Mouse (Mus musculus): Measurements from ENCODE around the gene Tmem131. TPM values are rescaled to one million over a fixed set of nuclear protein-coding genes. Genes with fewer than 3 reads are reported as not detected.

Tmem131 gene
- total RNA-seq (2021) = 10 to 100 TPM; 53.4 to 55.8 TPM

DNA sequence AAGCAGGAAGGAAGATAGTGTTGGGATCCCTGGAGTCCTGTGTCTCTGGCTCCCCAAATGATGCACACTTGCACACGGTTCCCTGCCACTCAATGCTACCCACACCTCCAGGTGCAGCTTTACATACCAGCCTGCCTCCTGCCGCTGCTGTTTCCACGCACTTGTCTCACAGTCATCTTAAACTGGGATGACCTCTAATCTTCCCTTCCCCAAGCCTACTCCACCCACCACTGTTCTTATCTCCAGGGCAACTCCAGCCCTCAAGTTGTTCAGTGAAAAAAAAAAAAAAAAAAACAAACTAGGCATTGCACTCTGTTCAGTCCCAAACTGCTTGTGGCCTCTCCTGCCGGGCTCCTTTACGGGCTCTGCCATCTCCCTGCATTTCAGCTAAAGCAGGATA lies at the start of gene Tmem131:
TSS of gene Tmem131 (minus strand) at position 14 of the 400 bp plus-strand sequence.
- intact Hi-C loops (cut with DNase I) = no loop called here
- DNase-seq (ENCODE audit: low spot score in 2 of 2) = no peak

DNA sequence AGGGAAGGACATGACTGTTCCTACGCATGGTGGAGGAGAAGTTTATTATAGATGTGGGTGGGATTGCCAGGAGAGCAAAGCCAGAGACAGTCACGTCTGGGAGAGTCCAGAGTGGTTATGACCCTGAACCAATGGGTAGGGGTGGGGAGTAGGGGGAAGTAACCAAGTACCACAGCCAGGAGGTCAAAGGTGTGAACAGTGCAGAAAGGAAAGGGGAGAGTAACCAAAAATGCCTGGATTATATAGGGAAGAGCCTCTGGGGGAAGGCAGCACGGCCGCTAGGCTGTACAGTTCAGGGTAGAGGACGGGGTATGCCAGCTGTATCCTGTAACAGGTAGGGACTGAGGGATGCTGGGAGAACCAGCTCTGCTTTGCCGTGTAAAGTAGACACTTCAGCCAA lies 45.1 kb upstream of the Tmem131 start:
- DNase-seq (ENCODE audit: low spot score in 2 of 2) = no peak
- intact Hi-C loops (cut with DNase I) = no loop called here

DNA sequence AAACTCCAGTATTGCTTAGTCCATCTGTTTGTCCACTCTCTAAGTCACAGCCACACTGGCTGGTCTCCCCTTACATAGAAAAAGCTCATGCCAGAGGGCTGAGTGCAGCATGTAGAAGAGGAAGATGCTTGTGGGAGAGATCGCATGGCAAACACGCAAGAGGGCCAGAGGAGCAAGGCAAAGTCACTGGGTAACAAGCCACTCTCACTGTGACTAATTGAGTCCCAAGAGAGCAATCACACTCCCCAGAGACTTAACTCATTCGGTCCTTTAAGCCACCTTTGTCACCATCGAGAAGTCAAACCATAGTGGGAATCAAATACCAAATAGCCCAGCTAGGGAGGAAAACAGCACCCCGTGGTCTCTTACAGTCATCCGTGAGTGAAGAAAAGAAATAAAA lies 44.7 kb upstream of the Tmem131 start:
- no peak for DNase-seq (ENCODE audit: low spot score in 2 of 2)
- intact Hi-C loops (cut with DNase I) = no loop called here

DNA sequence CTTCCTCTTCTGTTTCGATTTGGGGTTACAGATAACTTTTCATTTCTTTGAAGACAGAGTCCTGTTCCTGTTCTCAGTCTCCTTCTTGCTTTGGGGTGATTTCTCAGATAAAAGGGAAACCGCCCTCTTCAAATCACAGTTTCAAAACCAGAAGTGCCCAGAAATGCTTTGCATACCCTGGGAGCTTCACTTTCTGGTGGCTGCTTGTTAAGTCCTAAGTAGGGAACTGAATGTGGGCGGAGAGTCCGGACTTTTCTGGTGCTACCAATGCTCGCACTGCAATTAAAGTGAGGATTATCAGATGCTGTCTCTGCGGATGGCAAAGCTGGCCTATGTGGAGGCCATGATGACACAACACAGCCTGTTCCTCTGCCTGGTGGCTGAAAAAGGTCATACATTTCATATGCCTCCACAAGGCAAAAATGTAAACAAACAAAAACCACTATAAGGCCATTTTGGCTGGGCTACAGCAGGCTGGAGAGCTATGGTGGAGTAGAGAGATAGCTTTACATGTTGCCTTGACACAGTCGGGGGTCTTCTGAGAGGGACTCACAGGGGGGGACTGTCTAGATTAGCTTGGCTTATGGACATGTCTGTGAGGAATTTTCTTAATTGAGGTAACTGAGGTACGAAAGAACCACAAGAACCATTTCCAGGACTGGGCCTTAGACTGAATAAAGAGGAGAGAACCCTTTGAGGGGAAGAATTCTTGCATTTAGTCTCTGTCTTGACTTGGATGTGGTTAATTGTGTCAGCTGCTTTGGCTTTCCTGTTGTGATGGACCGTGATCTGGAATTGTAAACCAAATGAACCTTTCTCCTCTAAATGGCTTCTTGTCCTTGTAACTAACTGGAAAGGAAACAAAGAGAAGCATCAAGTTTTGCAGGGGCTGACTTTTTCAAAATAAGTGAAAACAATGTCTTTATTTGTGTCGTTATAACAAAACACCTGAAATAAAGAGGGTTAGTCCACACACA lies 44.0 kb upstream of the Tmem131 start:
- intact Hi-C loops (cut with DNase I) = no loop called here
- DNase-seq (ENCODE audit: low spot score in 2 of 2) = peak in 1 of 2 experiments; percentile 24

DNA sequence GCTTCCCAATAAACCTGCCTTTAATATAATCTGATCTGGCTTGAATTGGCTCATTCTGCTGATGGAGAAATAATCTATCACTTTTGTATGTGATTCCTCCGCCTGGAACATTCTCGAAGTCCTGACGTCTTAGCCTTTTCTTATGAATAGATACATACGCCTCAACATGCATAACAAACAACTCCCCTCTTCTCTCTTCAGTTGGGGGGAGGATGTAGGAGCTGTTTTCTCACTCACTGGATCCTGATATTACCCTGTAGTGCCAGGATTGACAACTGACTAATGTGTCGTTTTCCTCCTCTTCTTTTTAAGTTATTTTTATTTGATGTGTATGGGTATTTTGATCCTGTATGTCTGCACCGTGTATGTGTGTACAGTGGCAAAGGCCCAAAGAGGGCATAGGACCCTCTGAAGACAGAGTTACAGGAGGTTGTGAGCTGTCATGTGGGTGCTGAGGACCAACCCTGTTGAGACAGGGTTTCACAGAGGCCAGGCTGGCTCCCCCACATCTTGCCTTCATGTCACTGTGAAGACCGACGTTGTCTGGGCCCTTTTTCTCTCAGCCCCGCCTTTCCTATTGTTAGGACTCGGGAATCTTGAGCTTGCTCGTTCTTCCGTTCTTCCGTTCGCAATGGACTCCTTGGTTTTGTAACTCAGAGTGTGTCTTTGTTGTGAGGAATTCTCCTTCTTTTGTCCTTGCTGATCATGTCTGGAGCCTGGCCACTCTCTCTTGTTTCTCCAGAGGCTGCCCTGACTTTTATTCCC lies 43.1 kb upstream of the Tmem131 start:
- intact Hi-C loops (cut with DNase I) = no loop called here
- no peak for DNase-seq (ENCODE audit: low spot score in 2 of 2)

DNA sequence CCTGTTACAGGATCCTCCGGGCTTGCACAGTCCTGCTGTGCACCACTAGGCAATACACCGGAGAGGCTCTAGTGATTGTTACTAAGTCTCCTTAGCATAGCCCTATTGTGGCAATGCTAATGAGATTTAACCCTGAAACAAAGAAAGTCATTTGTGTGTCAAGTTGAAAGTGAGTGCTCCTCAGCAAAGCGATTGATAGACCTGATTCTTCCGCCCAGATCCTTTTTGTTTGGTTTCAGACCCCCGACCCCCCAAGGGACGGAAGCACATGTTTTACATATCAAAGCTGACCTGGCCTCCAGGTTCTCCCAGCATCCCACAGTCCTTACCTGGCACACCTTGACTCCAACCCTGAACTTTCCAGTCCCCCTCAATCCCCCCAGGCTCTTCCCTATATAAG lies 42.4 kb upstream of the Tmem131 start:
- no peak for DNase-seq (ENCODE audit: low spot score in 2 of 2)
- intact Hi-C loops (cut with DNase I) = no loop called here

DNA sequence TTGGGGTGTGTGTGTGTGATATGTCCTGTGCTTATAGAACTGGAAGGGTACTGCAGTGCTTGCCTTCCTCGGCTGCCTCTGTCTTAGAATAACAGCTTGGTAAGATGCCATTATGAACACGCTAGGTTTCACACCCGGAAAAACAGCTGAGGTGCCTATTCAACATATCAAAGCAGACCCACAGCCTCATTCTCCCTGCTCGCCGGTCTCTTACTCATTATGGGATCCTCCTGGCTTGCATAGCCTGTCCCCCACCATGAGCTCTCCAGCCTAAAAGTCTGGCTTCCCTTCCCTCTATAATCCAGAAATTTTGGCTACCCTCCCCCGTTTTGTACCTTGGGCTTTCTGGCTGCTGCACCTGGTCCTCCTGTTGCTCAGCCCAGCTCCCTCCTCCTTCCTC lies 40.9 kb upstream of the Tmem131 start:
- intact Hi-C loops (cut with DNase I) = no loop called here

DNA sequence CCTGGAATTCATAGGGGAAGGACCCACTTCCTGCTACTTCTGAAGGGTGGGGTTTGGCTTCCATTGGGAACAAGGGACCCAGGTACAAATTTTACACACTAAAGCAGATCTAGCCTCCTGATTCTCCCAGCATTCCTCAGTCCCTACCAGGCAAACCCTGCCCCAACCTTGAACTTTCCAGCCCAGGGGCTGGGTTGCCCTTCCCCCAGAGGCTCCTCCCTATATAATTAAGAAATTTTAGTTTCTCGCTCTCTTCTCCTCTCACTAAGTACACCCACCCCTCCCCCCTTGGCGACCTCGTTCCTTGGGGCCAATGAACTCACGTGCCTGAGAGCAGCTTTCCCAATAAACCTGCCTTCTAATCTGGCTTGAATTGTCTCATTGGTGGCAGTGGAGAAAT lies 40.3 kb upstream of the Tmem131 start:
- intact Hi-C loops (cut with DNase I) = no loop called here
- no peak for DNase-seq (ENCODE audit: low spot score in 2 of 2)

More for the DNA sequence above, 40.9 kb upstream of the Tmem131 start:
- DNase-seq (ENCODE audit: low spot score in 2 of 2) = no peak

DNA sequence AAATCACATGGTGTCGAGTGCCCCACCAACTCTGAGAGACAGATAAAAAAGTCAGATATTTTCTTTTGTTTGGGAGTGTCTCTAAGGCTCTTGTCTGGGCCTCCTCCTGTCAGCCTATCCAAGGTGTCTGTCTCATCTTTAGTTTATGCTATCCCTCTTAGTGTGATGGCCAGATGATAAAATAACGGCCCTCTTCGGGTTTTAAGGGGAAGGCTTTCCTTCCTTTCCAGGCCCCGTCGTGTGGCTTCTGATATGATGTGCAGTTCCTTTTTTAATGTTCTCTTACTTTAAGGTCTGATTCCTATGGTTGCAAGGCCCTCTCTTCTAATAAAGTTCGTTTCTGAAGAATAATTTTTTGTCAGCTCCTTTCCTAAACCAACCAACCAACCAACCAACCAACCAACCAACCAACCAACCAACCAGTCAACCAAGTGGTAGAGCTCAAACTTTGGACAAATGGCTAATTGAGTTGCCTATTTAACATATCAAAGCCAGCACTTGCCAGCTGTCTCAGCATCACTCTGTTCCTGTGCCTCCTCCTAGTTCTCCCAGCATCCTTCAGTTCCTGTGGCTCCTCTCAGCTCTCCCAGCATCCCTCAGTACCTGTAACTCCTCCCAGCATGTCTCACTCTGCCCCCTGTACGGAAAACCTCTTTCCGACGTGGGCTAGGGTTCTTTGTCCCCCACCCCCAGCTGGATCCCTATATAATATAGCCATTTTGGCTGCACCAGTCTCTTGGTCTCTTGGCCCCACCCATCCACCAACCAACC lies 38.9 kb upstream of the Tmem131 start:
- no peak for DNase-seq (ENCODE audit: low spot score in 2 of 2)
- intact Hi-C loops (cut with DNase I) = no loop called here

DNA sequence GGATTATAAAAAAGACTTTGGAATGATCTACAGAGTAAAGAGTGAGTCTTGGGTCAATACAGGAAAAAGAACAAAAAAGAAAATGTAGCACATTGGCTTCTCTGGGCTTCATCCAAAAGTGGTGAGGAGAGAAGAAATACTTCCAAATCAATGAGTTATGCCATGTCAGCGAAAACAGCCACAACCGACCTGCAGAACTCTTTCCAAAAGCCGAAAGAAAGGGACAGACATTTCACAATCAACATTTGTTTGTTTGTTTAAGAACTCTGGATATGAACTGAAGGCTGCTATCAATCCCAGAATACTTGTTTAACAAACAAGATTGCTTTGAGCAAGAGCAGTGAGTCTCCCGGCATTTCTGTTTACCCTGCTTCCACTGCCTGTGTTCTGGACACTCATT lies 33.3 kb upstream of the Tmem131 start:
- intact Hi-C loops (cut with DNase I) = no loop called here
- DNase-seq (ENCODE audit: low spot score in 2 of 2) = no peak

DNA sequence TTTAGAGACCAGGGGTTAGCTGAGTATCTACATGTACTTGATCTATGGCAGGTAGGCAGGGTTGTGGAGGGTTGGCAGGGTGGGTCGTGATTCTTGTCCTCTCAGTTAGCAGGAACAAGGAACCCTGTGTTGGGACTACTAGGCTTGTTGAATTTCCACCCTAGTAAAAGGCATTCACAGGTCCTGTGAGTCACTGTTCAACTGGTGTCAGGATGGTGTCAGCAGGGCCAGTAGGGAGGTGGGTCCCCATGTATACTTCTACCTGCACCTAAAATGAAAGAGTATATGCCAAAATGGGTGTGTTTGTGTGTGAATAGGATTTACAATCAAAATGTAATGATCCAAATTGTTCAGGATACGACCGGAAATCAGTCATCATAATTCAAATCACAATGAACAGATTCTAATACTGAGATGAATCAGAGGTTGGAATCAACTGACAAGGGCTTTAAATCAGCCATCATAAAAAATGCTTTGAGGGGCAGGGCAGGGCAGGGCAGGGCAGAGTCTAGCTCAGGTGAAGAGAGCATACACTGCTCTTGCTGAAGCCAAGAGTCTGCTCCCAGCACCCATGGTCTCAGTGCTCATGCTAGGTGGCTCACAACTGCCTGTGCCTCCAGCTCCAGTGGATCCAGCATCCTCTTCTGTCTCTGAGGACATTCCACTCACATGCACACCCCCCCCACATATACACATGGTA lies 27.6 kb upstream of the Tmem131 start:
- intact Hi-C loops (cut with DNase I) = no loop called here
- DNase-seq (ENCODE audit: low spot score in 2 of 2) = no peak

DNA sequence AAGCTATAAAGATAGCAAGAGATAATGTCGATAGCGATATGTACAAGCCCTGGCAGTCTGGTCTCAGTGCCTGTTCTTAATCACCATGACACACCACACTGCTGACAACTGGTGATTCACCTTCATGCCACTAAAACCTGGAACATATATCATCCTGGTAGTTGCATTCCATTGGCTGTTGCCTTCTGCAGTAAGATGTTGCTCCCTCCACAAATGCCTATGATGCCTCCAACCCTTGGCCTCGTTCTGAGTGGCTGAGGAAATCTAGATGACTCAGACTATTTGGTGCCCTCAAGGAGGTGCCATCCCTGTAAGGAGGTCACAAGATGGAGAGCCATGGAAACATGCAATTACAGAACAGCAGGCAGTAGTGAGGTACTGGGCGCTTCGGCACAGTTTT lies 22.4 kb upstream of the Tmem131 start:
- intact Hi-C loops (cut with DNase I) = no loop called here
- DNase-seq (ENCODE audit: low spot score in 2 of 2) = no peak

DNA sequence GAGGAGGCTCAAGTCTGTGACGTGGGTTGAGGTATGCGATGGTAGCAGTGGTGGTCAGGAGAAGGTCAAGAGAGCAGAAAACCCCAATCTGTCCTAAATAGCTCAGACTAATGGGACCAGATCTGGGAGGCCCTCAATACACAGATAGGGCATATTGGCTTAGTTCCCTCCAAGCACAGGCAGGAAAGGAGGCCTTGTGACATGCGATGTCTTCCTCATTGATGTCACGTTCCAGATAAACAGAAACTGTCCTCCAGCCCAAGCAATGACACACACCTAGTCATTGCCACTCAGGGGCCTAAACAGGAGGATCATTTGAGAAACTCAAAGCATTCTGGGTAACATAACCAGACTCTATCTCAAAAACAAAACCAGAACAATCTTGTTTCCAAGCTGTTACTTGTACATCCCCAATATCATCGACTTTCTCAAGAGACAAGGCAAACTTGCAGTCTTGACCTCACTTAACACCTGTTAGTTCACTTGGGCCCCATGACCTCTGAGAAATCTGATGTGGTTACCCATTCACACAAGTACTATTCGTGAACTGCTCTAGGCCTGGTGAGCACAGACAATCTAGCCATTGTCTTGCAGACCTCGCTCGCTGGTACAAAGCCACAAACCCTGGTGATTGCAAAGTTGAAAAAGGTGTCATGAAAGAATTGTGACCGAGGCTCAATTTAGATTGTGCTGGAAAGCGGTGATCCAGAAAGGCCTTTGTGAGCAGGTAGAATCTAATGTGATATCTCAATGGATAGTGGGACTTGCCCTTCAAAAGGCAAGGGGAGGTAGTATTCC lies 19.1 kb upstream of the Tmem131 start:
- intact Hi-C loops (cut with DNase I) = no loop called here
- DNase-seq (ENCODE audit: low spot score in 2 of 2) = no peak

DNA sequence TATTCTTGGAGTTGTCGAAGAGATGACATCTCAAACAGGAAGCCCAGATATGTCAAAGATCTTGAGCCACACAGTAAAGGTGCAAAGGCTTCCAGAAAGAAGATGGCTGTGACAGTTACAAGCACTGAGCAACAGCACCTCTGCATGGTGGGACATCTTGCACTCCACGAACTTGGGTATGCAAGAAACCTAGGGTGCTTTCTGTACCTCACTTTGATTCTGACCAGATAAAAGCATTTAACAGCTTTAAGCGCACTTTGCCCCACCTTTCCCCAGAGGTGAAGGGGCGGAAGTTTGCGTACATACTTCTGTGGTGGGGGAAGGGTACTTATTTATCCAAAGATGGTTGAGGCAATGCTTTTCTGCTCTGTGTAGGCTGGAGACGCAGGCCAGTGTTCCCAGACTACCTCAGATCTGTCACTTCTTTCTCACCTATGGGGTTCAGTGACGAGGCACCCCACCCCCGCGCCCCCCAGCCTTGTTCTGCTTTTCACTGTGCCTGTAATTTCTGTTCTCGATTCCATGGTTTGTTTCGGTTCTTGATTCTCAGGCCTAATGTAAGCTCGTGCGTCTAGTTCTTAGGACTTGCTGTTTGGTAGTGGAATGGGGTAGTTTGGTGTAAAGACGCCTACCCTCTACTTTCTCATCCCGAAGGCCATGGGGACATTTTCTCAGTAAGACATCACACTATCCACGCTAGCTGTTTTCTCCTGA lies 17.2 kb upstream of the Tmem131 start:
- no peak for DNase-seq (ENCODE audit: low spot score in 2 of 2)
- intact Hi-C loops (cut with DNase I) = no loop called here

DNA sequence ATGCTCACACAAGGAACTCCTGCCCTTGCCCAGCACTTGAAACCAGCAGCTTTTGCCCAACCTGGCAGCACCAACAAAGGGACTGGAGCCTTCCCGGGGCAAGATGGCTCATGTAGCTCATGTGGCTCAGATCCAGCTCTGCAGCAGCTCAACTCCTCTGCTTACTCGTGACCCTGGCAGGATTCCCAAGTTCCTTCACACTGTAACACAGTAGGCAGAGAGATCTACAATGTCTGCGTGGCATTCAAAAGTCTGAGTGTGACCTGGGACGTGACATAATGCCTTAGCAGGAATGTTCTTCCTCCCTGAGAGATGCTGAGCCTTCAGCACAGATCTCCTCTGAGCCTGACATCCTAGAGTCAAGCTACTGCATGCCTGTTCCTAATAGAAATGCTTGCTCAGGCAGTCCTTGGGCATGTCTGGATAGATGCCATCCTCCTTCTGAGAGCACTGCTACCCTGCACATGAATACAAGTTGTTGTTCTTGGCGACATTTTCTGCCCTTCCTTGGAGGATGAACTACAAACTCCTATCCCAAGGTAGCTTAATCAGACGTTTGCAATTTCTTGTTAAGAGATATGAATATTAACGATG lies 6.2 kb upstream of the Tmem131 start:
- no peak for DNase-seq (ENCODE audit: low spot score in 2 of 2)
- intact Hi-C loops (cut with DNase I) = no loop called here

DNA sequence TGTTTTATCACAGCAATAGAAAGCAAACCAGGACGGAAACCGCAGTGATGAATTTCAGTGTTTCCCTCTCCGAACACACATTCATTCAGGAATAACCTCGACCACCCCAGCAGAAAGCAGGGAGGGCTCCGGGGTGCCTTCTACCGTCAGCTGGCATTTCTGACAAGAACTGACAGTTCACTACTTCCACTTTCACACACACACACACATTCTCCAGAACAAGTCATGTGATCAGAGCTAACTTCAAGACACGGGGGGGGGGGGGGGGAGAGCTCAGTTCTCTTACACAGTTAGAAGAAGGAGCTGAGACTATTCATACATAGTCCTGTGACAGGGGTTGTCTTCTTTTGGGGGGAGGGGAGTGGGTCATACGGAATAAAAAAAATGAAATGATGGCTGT lies 4.0 kb upstream of the Tmem131 start:
- no peak for DNase-seq (ENCODE audit: low spot score in 2 of 2)
- intact Hi-C loops (cut with DNase I) = no loop called here

DNA sequence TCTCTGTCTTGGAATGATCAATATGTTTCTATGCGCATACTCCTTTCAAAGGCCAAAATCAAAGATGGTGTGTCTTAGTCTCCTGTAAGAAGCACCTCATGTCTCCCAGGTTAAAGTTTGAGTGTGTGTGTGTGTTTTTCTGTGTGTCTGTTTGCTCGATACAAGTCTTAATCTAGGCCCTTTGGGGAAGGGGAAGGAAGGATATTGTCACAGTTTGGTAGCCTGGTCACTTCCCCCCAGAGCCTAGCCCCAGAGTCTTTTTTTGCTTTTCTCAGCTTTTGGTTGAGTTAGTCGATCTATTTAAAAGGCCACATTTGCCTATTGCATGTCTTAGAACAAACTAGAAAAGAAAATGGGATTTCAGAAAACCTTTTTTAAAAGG lies 3.1 kb downstream of the Tmem131 start:
- intact Hi-C loops (cut with DNase I) = no loop called here
- DNase-seq (ENCODE audit: low spot score in 2 of 2) = no peak
